Mouse (Mus musculus) embryonic facial prominence, embryonic 14.5 days (tissue): ENCODE data around the gene Ncoa1. TPM values are rescaled to one million over a fixed set of nuclear protein-coding genes. Genes with fewer than 3 reads are reported as not detected.
A peak's percentile ranks its signal among the peaks of the same experiment; 100 is the strongest.
"Not testable (repeated sequence)": the region's sequence is repeated elsewhere in the genome, so short reads cannot be mapped to it uniquely, and the experiment has no call there.

Source experiments
- ATAC-seq: fragments of 200-750 bp; cut with Nextera tagmentation; 2 replicates; pipeline ENCODE4 v1.8.0; 2017; ENCODE audit warnings: low read depth, moderate number of reproducible peaks, moderate TSS enrichment
- DNase-seq: peaks from one replicate; pipeline ENCODE4 v3.0.0-alpha.2; 2015; ENCODE audit warnings: low spot score
- H3K27ac ChIP-seq: fragments of 300-500 bp; sonication (generic); replicated peaks from 2 replicates; pipeline ENCODE4 v1.5.1; 2014; ENCODE audit warnings: low read depth, mild to moderate bottlenecking, low read length, moderate library complexity
- H3K27me3 ChIP-seq: fragments of 300-500 bp; sonication (generic); replicated peaks from 2 replicates; pipeline ENCODE4 v1.6.1; 2014; ENCODE audit warnings: low read length; ENCODE audit not compliant: control insufficient read depth, insufficient read depth
- H3K36me3 ChIP-seq: fragments of 300-500 bp; sonication (generic); 2 replicates; pipeline ENCODE4 v1.6.1; 2014; ENCODE audit warnings: low read length, mixed read lengths; ENCODE audit not compliant: control insufficient read depth, insufficient read depth
- H3K4me1 ChIP-seq: fragments of 300-500 bp; sonication (generic); 2 replicates; pipeline ENCODE4 v1.6.1; 2014; ENCODE audit warnings: antibody characterized with exemption, low read length; ENCODE audit not compliant: control insufficient read depth, insufficient read depth
- H3K4me2 ChIP-seq: fragments of 300-500 bp; sonication (generic); 2 replicates; pipeline ENCODE4 v1.6.1; 2014; ENCODE audit warnings: low read depth, mild to moderate bottlenecking, low read length, moderate library complexity, mixed read lengths
- H3K4me3 ChIP-seq: fragments of 300-500 bp; sonication (generic); 2 replicates; pipeline ENCODE4 v1.5.1; 2014; ENCODE audit warnings: low read depth, mild to moderate bottlenecking, low read length
- H3K9ac ChIP-seq: fragments of 300-500 bp; sonication (generic); 2 replicates; pipeline ENCODE4 v1.6.1; 2014; ENCODE audit warnings: low read depth, mild to moderate bottlenecking, low read length, moderate library complexity, mixed read lengths
- H3K9me3 ChIP-seq: fragments of 300-500 bp; sonication (generic); 2 replicates; pipeline ENCODE4 v1.6.1; 2016; ENCODE audit warnings: low read length; ENCODE audit not compliant: control insufficient read depth
- WGBS: fragments of 180-500 bp; shearing (Covaris S2); extraction: QIAGEN DNeasy Blood & Tissue Kit; methylation state at CpG from one replicate; pipeline ENCODE4 v1.1.7; 2014; 5-methylcytosine and 5-hydroxymethylcytosine counted together
- polyA plus RNA-seq: library from polyadenylated mRNA; unstranded; fragments of >200 nt; fragmentation: Nextera tagmentation; extraction: Ambion mirVana; gene quantifications from 2 replicates; pipeline ENCODE4 v1.2.1, GENCODE M21; 2014

The Ncoa1 gene
- polyA plus RNA-seq, 1 experiment from 2014 or later: 21.0 TPM

DNA sequence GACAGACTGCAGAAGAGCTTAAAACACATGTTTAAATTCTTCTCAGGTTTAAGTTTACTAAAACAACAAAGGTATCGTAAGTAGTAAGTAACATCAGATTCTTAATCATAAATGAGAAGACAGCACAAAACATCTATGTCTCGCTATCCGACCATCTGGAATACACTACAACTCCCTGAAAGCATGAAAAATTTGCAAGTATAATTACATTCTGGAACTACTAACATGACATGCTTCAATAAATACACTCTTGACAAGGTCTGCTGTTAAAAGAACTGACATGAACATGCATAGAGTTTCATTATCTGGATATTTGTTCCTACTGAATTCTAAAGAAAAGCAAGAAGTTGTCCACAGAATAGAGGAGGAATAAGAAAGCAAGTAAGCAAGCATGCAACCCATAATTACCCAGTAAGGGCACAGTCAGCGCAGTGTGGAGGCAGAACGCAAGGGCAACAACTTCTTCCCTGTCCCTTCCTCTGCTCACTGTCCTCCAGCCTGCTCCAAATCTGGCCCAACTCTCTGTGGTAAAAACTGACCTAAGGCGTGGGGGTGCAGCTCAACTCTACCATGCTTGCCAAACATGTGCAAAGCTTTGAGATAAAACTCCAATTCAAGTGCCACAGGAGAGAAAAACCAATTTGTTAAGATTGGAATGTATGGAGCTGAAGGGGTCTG lies 102.0 kb downstream of the Ncoa1 start:
- Histone ChIP-seq H3K9ac (no peak overlapping the region), H3K36me3 (no peaks in the 10 kb centered on the region), H3K4me2 (no peak overlapping the region), H3K27me3 (no peaks in the 10 kb centered on the region), H3K27ac (no peak overlapping the region), H3K4me3 (no peak overlapping the region), H3K4me1 (peaks cover 6% of the 10 kb centered on the region; the same call in 1 of the 2 replicates), H3K9me3 (no peaks in the 10 kb centered on the region)
- no peak for DNase-seq
- ATAC-seq: no peak
- 49% methylated on average over 6 of the region's 6 CpGs for WGBS

DNA sequence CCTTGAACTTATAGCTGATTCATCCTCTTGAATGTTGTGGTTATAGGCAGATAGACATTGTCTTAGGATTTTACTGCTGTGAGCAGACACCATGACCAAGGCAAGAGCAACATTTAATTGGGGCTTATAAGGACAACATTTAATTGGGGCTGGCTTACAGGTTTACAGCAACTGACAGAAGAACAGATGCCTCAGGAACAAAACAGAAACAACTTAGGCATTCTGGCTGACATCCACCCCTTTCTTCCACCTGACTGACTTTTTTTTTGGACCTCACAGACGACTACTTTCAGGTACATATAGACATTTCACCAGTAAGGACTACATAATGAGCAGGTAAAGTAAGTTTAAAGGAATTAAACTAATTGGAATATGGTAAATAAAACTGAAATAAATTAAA lies 105.6 kb downstream of the Ncoa1 start:
- no peak overlapping the region for H3K4me2 ChIP-seq
- DNase-seq: no peak
- no peaks in the 10 kb centered on the region for H3K9me3 ChIP-seq
- H3K27me3 ChIP-seq: no peaks in the 10 kb centered on the region
- no peak overlapping the region for H3K9ac ChIP-seq
- no peak overlapping the region for H3K4me3 ChIP-seq
- WGBS: 57% methylated on average over 1 of the region's 1 CpGs
- H3K36me3 ChIP-seq: no peaks in the 10 kb centered on the region
- no peak for ATAC-seq
- H3K4me1 ChIP-seq: peaks cover 6% of the 10 kb centered on the region; the same call in 1 of the 2 replicates
- no peak overlapping the region for H3K27ac ChIP-seq

DNA sequence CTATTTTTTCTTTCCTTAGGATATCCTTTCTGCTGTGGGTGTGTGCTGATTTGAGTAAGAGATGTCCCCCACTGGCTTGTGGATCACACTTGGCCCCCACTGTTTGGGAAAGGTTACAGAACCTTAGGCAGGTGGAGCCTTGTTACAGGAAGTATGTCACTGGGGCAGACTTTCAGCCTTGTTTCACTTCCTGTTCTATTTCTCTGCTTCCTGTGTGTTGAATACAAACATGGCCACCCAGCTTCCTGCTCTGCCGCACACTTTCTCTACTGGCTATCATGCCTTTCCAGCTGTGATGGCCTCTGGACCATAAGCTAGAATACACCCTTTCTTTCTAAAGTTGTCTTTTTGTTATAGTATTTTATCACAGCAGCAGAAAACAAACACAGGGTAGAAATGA lies 111.0 kb downstream of the Ncoa1 start:
- H3K9me3 ChIP-seq: no peaks in the 10 kb centered on the region
- H3K27ac ChIP-seq: no peak overlapping the region
- no peak overlapping the region for H3K4me3 ChIP-seq
- DNase-seq (no peak), ATAC-seq (no peak)
- H3K4me1 ChIP-seq: no peaks in the 10 kb centered on the region
- no peak overlapping the region for H3K4me2 ChIP-seq
- H3K9ac ChIP-seq: no peak overlapping the region
- 85% methylated on average over 1 of the region's 1 CpGs for WGBS
- H3K36me3 ChIP-seq: no peaks in the 10 kb centered on the region
- H3K27me3 ChIP-seq: no peaks in the 10 kb centered on the region

DNA sequence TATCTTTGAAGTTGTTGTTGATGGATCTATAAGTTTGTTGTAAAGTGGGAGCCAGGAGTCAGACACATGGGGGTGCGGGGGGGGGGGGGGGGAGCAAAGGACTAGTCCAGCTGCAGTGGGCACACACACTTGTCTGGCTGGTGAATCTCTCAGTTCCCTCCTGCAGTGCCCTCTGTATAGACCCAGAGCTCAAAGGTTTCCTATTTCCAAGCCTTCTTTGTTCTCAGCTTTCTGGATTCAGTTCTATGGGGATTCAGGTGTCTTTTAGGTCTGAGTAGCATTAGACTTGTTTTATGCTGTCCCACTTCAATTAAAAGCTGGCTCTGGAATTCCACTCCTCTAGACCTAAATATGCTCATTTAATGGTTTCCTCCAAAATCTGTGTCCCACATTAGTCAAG lies 117.5 kb downstream of the Ncoa1 start:
- 33% methylated on average over 1 of the region's 1 CpGs for WGBS
- H3K4me2 ChIP-seq: no peak overlapping the region
- no peak overlapping the region for H3K4me3 ChIP-seq
- no peaks in the 10 kb centered on the region for H3K36me3 ChIP-seq
- peak; percentile 55; the same call in 1 of the 2 replicates for ATAC-seq
- DNase-seq: no peak
- no peak overlapping the region for H3K9ac ChIP-seq
- no peaks in the 10 kb centered on the region for H3K4me1 ChIP-seq
- H3K9me3 ChIP-seq: no peaks in the 10 kb centered on the region
- no peak overlapping the region for H3K27ac ChIP-seq
- no peaks in the 10 kb centered on the region for H3K27me3 ChIP-seq

DNA sequence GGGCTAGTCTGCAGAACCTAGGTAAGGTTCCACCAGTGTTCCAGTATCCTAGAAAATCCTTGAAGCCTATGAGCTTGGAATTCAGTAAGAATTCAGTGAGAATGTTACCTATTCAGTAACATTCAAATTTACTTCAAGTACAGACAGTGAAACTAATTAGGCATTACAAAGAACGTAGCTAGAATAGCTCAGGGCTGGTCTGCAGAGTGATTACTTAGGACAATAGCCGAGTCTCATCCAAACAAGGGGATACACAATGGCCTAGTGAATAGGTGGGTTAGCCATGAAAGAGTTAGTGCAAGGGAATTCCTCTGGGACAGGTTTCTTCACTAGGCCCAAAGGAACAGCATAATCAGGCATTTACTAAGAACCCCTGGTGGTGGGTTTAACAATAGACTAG lies 118.3 kb downstream of the Ncoa1 start:
- not testable (repeated sequence) for H3K4me1 ChIP-seq, H3K36me3 ChIP-seq, H3K9ac ChIP-seq, H3K9me3 ChIP-seq, H3K27ac ChIP-seq, ATAC-seq, DNase-seq, H3K4me3 ChIP-seq, H3K4me2 ChIP-seq, H3K27me3 ChIP-seq
- 57% methylated on average over 2 of the region's 2 CpGs for WGBS

DNA sequence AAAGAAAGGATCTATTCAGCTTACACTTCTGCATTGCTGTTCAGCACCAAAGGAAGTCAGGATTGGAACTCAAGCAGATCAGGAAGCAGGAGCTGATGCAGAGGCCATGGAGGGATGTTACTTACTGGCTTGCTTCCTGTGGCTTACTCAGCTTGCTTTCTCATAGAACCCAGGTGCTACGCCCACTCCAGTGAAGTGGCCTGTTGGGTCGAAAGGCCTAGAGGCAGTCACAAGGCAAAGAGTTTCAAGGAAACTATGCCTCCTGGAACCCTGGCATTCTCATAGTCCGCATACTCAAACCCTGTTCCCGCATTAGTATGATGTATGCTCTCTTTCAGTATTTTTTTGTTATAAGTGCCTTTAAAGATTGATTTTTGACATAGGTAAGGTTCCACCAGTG lies 118.9 kb downstream of the Ncoa1 start:
- Histone ChIP-seq H3K27ac (no peak overlapping the region), H3K9me3 (no peaks in the 10 kb centered on the region), H3K4me3 (no peak overlapping the region), H3K36me3 (no peaks in the 10 kb centered on the region), H3K4me2 (no peak overlapping the region), H3K4me1 (no peaks in the 10 kb centered on the region), H3K9ac (no peak overlapping the region), H3K27me3 (no peaks in the 10 kb centered on the region)
- WGBS: 94% methylated on average over 4 of the region's 4 CpGs
- no peak for ATAC-seq
- DNase-seq: no peak

DNA sequence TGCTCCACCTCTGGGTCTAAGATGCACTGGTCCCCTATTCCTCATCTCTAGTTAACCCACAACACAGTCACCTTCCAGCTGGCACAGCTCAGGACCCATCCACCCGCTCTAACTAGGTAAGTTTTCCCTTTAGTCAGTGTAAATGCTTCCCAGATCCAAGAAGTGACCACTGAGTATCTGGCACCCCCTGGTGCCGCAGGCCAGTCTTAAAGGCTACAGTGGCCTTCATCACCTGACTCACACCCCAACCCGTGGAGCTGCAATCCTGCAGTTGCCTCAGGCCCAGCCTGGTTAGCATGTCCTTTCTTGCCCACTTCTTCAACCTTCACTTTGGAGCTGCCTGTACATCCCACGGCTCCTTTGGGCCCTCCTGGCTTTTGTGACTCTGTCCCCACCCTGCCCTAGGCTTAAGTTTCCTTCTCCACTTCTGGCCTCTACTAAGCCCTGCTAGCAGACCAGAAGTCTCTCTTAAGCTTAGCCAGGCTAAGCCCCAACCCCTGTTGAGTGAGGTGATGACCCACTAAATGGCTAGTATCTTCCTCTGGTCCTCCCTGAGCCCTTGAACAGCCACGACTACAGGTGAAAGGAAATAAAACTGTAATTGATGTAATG lies 120.0 kb downstream of the Ncoa1 start:
- no peaks in the 10 kb centered on the region for H3K4me1 ChIP-seq
- no peaks in the 10 kb centered on the region for H3K27me3 ChIP-seq
- H3K27ac ChIP-seq: no peak overlapping the region
- 78% methylated on average over 5 of the region's 5 CpGs for WGBS
- DNase-seq (no peak), ATAC-seq (no peak)
- no peak overlapping the region for H3K9ac ChIP-seq
- no peaks in the 10 kb centered on the region for H3K9me3 ChIP-seq
- H3K4me3 ChIP-seq: no peak overlapping the region
- H3K36me3 ChIP-seq: no peaks in the 10 kb centered on the region
- H3K4me2 ChIP-seq: no peak overlapping the region

DNA sequence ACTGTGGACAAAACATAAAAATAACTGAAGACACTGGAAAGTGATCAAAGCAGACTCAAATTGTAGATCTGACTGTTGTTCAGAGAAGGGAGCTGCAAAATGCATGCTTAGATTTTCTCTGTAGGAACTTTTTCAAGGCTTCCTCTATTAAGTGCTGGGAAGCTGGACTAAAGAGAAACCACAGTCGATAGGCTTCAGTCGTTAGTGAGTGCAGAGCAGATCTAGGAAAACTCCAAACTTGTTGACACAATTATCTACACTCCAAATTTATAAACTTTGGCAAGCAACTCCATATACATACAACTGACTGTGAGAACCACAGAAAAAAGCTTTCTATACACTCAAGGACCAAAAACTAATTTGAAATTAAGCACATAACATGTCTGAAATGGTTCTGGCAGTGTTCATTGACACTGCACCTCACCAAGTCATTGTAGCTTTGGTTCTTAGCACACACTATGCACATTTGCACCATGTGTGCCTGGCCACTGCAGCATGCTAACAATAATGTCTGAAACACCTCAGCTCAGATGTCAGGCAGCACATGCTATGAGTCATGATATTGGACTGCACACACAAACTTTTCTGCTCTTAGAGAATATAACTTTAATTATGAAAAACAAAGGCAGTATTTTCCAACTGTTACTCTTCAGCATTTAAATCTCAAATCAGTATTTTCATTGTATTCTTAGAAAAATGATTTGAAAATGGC lies 121.8 kb downstream of the Ncoa1 start:
- H3K4me1 ChIP-seq: no peaks in the 10 kb centered on the region
- no peak overlapping the region for H3K4me3 ChIP-seq
- ATAC-seq: no peak
- no peak for DNase-seq
- H3K36me3 ChIP-seq: no peaks in the 10 kb centered on the region
- H3K9me3 ChIP-seq: no peaks in the 10 kb centered on the region
- 54% methylated on average over 2 of the region's 2 CpGs for WGBS
- no peak overlapping the region for H3K4me2 ChIP-seq
- H3K27me3 ChIP-seq: no peaks in the 10 kb centered on the region
- peak overlapping the region; percentile 6; the same call in 1 of the 2 replicates for H3K27ac ChIP-seq
- H3K9ac ChIP-seq: no peak overlapping the region
